Mouse (Mus musculus): ENCODE measurements at regions not wholly inside any gene's neighbourhood (a gene's known extent, or its start where the extent isn't known, plus 50 kb on each side); places are given as distances from the start of the nearest gene placed in this dataset.

- TF ChIP-seq CTCF (IDR thresholded peaks at IDR 0.05; ENCODE audit: low read depth) (no peak), EP300 (optimal IDR thresholded peaks at IDR 0.05) (no peak)
Observed at GRCm38 (mm10) chr8:35961615-35962220, 196.1 kb downstream of the Gm19410 start.

Data from stomach, postnatal 0 days (tissue).